Mouse (Mus musculus) erythroblast, embryonic 14.5 days (primary cell): ENCODE data around the gene Gm5485.

ENCODE experiments used
- GATA1 ChIP-seq: IDR thresholded peaks from 2 replicates; pipeline ENCODE4 v1.6.1; 2012; ENCODE audit warnings: low read length, inconsistent platforms, mixed read lengths
- TAL1 ChIP-seq: IDR thresholded peaks from 3 replicates; pipeline ENCODE4 v1.6.1; 2012; ENCODE audit warnings: low read length, inconsistent platforms, mixed read lengths

- TF ChIP-seq GATA1 (no peak), TAL1 (no peak)
Measured at GRCm38 (mm10) chr16:48446161-48446925, 34.1 kb upstream of the Gm5485 start.
